Mouse (Mus musculus) kidney, postnatal 10 days (tissue): Measurements from ENCODE around the gene Cog6.
A peak's percentile ranks its signal among the peaks of the same experiment; 100 is the strongest.

Experiments
- DNase-seq: peaks from one replicate; pipeline ENCODE4 v3.0.0; 2021; ENCODE audit warnings: mixed read lengths

Cog6 gene

GRCm38 (mm10) chr3:52960951-52961350 is 56.1 kb downstream of the Cog6 start:
- no peak for DNase-seq

GRCm38 (mm10) chr3:52958444-52959120 is 58.5 kb downstream of the Cog6 start:
- no peak for DNase-seq

GRCm38 (mm10) chr3:52957861-52958260 is 59.2 kb downstream of the Cog6 start:
- no peak for DNase-seq

GRCm38 (mm10) chr3:52956236-52956635 is 60.8 kb downstream of the Cog6 start:
- peak; percentile 41 for DNase-seq

GRCm38 (mm10) chr3:52955481-52956019 is 61.5 kb downstream of the Cog6 start:
- peak; percentile 82 for DNase-seq

- DNase-seq = peak; percentile 59
Measured at GRCm38 (mm10) chr3:52954656-52955055, 62.4 kb downstream of the Cog6 start.

GRCm38 (mm10) chr3:52953831-52954230 is 63.2 kb downstream of the Cog6 start:
- DNase-seq = no peak

- DNase-seq = no peak
Measured at GRCm38 (mm10) chr3:52948824-52949223, 68.2 kb downstream of the Cog6 start.

GRCm38 (mm10) chr3:52947444-52947843 is 69.6 kb downstream of the Cog6 start:
- no peak for DNase-seq

- DNase-seq = peak; percentile 78
Measured at GRCm38 (mm10) chr3:52940832-52941468, 76.1 kb downstream of the Cog6 start.

GRCm38 (mm10) chr3:52938398-52938797 is 78.6 kb downstream of the Cog6 start:
- peak; percentile 51 for DNase-seq

GRCm38 (mm10) chr3:52937739-52938306 is 79.2 kb downstream of the Cog6 start:
- no peak for DNase-seq

GRCm38 (mm10) chr3:52931956-52932355 is 85.1 kb downstream of the Cog6 start:
- no peak for DNase-seq
